Mouse (Mus musculus): ENCODE measurements around the gene Ahcyl2.

Ahcyl2 gene

GRCm38 (mm10) chr6:29853900-29854390 is 86.1 kb downstream of the Ahcyl2 start:
- no peak for DNase-seq

- peak; percentile 38 for DNase-seq
Measured at GRCm38 (mm10) chr6:29858619-29859018, 90.8 kb downstream of the Ahcyl2 start.

- no peak for DNase-seq
Measured at GRCm38 (mm10) chr6:29859344-29859743, 91.5 kb downstream of the Ahcyl2 start.

GRCm38 (mm10) chr6:29860238-29860637 is 92.4 kb downstream of the Ahcyl2 start:
- peak; percentile 63 for DNase-seq

GRCm38 (mm10) chr6:29864926-29865325 is 97.1 kb downstream of the Ahcyl2 start:
- no peak for DNase-seq

GRCm38 (mm10) chr6:29866935-29867724 is 99.3 kb downstream of the Ahcyl2 start:
- no peak for DNase-seq

- DNase-seq = no peak
Measured at GRCm38 (mm10) chr6:29868341-29868895, 100.6 kb downstream of the Ahcyl2 start.

GRCm38 (mm10) chr6:29873654-29874053 is 105.8 kb downstream of the Ahcyl2 start:
- no peak for DNase-seq

GRCm38 (mm10) chr6:29875576-29875975 is 107.8 kb downstream of the Ahcyl2 start:
- peak; percentile 4 for DNase-seq

- DNase-seq = no peak
Measured at GRCm38 (mm10) chr6:29876782-29877181, 109.0 kb downstream of the Ahcyl2 start.

GRCm38 (mm10) chr6:29879579-29879978 is 111.8 kb downstream of the Ahcyl2 start:
- no peak for DNase-seq

GRCm38 (mm10) chr6:29880796-29881195 is 113.0 kb downstream of the Ahcyl2 start:
- no peak for DNase-seq

- no peak for DNase-seq
Measured at GRCm38 (mm10) chr6:29881936-29882335, 114.1 kb downstream of the Ahcyl2 start.

- no peak for DNase-seq
Measured at GRCm38 (mm10) chr6:29882870-29883269, 115.1 kb downstream of the Ahcyl2 start.

GRCm38 (mm10) chr6:29891151-29891550 is 123.3 kb downstream of the Ahcyl2 start:
- DNase-seq = no peak

- no peak for DNase-seq
Measured at GRCm38 (mm10) chr6:29896976-29897375, 129.2 kb downstream of the Ahcyl2 start.

- DNase-seq = no peak
Measured at GRCm38 (mm10) chr6:29901450-29901849, 133.6 kb downstream of the Ahcyl2 start.

GRCm38 (mm10) chr6:29902256-29902655 is 134.4 kb downstream of the Ahcyl2 start:
- DNase-seq = no peak

GRCm38 (mm10) chr6:29903343-29903914 is 135.6 kb downstream of the Ahcyl2 start:
- DNase-seq = no peak

- no peak for DNase-seq
Measured at GRCm38 (mm10) chr6:29904281-29904680, 136.5 kb downstream of the Ahcyl2 start.

- no peak for DNase-seq
Measured at GRCm38 (mm10) chr6:29910631-29911030, 142.8 kb downstream of the Ahcyl2 start.

- no peak for DNase-seq
Measured at GRCm38 (mm10) chr6:29913673-29914072, 145.9 kb downstream of the Ahcyl2 start.

GRCm38 (mm10) chr6:29914136-29914535 is 146.3 kb downstream of the Ahcyl2 start:
- no peak for DNase-seq

GRCm38 (mm10) chr6:29915836-29916235 is 148.0 kb downstream of the Ahcyl2 start:
- no peak for DNase-seq

Data from lung, postnatal 36 days (tissue).